Mouse (Mus musculus) embryo, embryonic 11.5 days (tissue): ENCODE data around the gene Chn2.
"Not testable (repeated sequence)": the region's sequence is repeated elsewhere in the genome, so short reads cannot be mapped to it uniquely, and the experiment has no call there.

Experiments
- DNase-seq: peaks from one replicate; pipeline ENCODE4 v3.0.0-alpha.2; 2012; ENCODE audit warnings: low read depth, low spot score

Gene Chn2

GRCm38 (mm10) chr6:54151443-54152241, 112.3 kb downstream of the Chn2 start:
- no peak for DNase-seq

GRCm38 (mm10) chr6:54157097-54157496, 117.7 kb downstream of the Chn2 start:
- DNase-seq, result no peak

GRCm38 (mm10) chr6:54158317-54158716, 119.0 kb downstream of the Chn2 start:
- DNase-seq, result no peak

GRCm38 (mm10) chr6:54160677-54161076, 121.3 kb downstream of the Chn2 start:
- DNase-seq, result no peak

GRCm38 (mm10) chr6:54161246-54161645, 121.9 kb downstream of the Chn2 start:
- no peak for DNase-seq

GRCm38 (mm10) chr6:54162321-54162720, 123.0 kb downstream of the Chn2 start:
- no peak for DNase-seq

- DNase-seq, result no peak
Observed at GRCm38 (mm10) chr6:54162786-54163185, 123.4 kb downstream of the Chn2 start.

- no peak for DNase-seq
Observed at GRCm38 (mm10) chr6:54163702-54164101, 124.3 kb downstream of the Chn2 start.

GRCm38 (mm10) chr6:54164777-54165176, 125.4 kb downstream of the Chn2 start:
- no peak for DNase-seq

- DNase-seq, result no peak
Observed at GRCm38 (mm10) chr6:54165246-54165645, 125.9 kb downstream of the Chn2 start.

- DNase-seq, result no peak
Observed at GRCm38 (mm10) chr6:54165863-54166262, 126.5 kb downstream of the Chn2 start.

- DNase-seq, result no peak
Observed at GRCm38 (mm10) chr6:54166991-54167546, 127.7 kb downstream of the Chn2 start.

GRCm38 (mm10) chr6:54170286-54170894, 131.0 kb downstream of the Chn2 start:
- DNase-seq, result no peak

- no peak for DNase-seq
Observed at GRCm38 (mm10) chr6:54171385-54171784, 132.0 kb downstream of the Chn2 start.

- no peak for DNase-seq
Observed at GRCm38 (mm10) chr6:54175473-54176215, 136.3 kb downstream of the Chn2 start.

GRCm38 (mm10) chr6:54177081-54177480, 137.7 kb downstream of the Chn2 start:
- not testable (repeated sequence) for DNase-seq

- DNase-seq, result no peak
Observed at GRCm38 (mm10) chr6:54179056-54179873, 139.9 kb downstream of the Chn2 start.

GRCm38 (mm10) chr6:54179874-54180212, 140.5 kb downstream of the Chn2 start:
- no peak for DNase-seq

- DNase-seq, result no peak
Observed at GRCm38 (mm10) chr6:54183825-54184578, 144.6 kb downstream of the Chn2 start.

GRCm38 (mm10) chr6:54193631-54194305, 154.4 kb downstream of the Chn2 start:
- DNase-seq, result no peak
